Mouse (Mus musculus): ENCODE measurements at regions not wholly inside any gene's neighbourhood (a gene's known extent, or its start where the extent isn't known, plus 50 kb on each side); places are given as distances from the start of the nearest gene placed in this dataset.
A peak's percentile ranks its signal among the peaks of the same experiment; 100 is the strongest.

GRCm38 (mm10) chr1:27745200-27745599 is 1034.9 kb downstream of the Gm597 start:
- TF ChIP-seq POLR2A (IDR thresholded peaks at IDR 0.05; ENCODE audit: borderline replicate concordance, extremely low read depth, insufficient read depth, insufficient read length, poor library complexity, severe bottlenecking) (no peak), CTCF (IDR thresholded peaks at IDR 0.05; ENCODE audit: borderline replicate concordance, extremely low read depth, insufficient read depth, insufficient read length) (no peak)
- peak; percentile 30 for DNase-seq (ENCODE audit: low read depth)

Measured in brain, embryonic 14.5 days (tissue).